Mouse (Mus musculus) fat pad, adult 2 months (tissue): ENCODE measurements around the gene Ruvbl1.

ENCODE experiments used
- DNase-seq: peaks from one replicate; pipeline ENCODE4 v3.0.0-alpha.2; 2011; ENCODE audit warnings: low read depth, low spot score; ENCODE audit errors: extremely low read depth

The Ruvbl1 gene

DNA sequence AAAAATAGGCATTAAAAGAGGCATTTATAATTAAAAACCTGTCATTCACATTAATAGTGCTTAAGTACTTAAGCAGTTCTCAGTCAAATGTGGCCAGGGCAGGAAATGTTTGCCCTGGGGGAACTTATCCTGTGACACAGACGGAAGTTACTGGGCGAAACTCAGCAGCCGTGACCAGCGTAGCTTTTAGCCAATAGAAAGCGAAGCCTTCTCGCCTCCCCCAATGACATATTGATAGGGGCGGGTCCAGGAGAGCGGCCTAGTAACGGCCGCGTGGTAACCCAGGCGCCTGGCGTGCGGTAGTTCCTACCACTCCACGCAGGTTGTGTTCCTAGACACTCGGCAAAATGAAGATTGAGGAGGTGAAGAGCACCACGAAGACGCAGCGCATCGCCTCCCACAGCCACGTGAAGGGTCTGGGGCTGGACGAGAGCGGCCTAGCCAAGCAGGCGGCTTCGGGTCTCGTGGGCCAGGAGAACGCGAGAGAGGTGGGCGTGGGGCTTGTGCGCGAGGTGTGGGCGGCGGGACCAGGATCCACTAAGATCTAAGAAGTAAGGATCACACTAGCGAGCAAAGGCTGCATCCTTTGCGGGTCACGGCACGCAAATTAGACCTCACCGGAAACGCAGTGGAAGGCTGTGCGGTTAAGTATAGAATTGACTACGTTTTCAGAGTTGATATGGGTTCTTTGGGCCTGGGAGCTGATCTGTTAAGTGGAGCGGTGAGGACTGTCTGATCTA lies at the start of gene Ruvbl1:
Ruvbl1 (plus strand) TSS at position 229 of the 740 bp plus-strand sequence.
- DNase-seq = peak; percentile 77

DNA sequence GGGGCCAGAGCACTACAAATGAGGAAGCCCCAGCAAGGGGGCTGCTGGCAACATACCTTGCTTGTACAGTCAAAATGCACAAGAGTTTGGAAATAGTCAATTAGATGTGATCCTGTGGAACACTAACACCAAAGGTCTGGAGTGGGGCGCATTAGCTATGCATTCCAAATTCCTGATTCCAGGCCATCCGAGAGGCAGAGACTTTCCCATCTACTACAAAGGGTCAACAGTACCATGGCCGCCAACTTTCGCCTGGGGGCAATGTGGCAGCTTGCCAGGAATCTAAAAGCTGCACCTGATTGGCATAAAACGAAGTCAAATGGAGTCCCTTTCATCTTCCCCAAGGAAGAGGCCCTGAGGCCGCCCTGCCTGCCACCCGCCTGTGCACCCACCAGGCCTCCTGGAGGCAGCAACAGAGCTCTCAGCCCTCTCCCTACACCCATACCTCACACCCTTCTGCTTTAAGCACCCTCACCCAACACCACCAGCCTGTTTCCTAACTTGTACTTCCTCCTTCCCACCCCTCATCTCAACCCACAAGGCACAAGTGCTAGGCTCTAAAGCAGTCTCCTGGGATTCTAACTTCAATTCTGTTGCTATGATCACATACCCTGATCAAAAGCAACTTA lies 49.0 kb upstream of the Ruvbl1 start:
- DNase-seq = no peak

DNA sequence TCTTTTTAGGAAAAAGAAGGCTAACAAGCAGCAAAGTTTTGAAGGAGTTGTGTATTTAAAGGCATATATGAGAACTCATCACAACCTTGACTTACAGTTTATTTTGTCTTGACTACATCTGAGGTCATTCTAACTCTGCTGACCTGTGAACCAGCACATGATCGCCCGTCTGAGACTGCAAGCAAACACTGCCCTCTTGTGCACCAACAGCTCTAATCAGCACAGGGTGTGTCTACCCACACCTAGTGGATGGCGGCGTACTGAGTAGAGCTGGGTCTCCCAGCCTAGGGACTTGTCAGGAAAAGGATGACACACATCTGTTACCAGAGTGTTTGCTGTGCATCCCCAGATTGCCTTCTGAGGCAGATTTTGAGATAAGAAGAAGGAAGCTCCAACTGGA lies 34.0 kb upstream of the Ruvbl1 start:
- DNase-seq = no peak

DNA sequence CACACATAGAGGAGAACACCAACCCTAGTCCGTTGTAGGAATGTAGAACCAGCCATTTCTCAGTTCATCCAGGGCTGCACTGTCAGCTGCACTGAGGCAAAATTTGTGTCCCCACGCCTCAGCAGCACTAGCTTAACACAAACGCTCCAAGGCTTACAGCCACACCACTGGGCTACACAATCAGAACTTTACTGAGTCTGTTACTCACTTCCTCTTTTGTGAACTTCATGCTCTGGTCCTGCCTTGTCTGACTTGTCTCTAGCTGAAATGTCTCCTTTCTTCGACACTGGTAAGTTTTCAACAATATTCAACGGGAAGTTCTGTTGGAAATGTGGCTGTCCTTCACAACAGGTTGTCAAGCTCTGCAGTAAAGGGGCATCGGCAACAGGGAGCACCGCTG lies 29.6 kb upstream of the Ruvbl1 start:
- no peak for DNase-seq

DNA sequence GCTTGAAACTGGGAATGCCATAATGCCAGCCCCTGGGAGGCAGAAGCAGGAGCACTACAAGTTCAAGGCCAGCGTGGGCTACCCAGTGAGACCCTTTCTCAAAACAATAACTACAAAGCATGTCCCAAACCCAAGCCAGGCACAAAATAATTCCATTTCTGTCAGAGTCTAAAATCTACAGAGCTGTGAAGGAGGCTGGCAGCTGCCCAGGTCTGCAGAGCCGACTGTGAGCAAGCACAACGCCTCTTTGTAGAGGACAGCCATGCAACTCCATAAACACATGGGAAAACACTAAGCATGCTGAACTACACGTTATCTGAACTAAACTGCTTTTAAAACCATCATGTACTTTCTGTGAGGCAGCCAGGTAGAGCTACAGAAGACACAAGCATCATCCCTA lies 26.2 kb upstream of the Ruvbl1 start:
- no peak for DNase-seq

GRCm38 (mm10) chr6:88442551-88442950 lies 22.7 kb upstream of the Ruvbl1 start:
- no peak for DNase-seq

- DNase-seq = no peak
Observed at GRCm38 (mm10) chr6:88443446-88443845, 21.8 kb upstream of the Ruvbl1 start.

DNA sequence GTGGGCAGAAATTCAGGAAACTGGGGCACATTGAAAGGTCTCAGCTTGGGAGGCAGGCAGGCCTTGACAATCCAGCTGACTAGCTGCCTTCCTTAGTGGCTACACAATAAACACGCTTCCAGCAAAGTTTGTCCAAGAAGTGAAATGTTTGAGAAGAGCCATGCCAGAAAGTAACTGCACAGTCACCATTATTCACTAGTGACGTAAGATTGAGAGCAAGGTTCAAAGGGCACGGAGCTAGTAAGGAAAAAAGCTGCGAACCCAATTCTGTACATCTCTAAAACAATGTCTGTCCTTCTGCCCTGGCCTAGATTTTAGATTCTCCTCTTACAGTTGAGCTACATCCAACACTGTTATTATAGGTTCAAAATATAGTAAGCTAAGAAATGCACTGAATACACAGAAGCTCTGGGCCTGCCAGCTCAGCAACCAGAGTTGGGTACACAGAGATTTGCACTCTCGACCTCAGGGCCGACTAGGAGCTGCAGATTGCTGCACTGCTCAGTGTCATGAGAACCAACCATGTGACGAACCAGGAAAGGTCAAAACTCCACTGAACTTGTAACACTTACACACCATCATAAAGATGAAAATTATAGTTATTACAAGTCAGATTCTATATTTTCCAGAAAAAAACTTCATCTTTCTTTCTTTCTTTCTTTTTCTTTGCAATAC lies 21.0 kb upstream of the Ruvbl1 start:
- no peak for DNase-seq

DNA sequence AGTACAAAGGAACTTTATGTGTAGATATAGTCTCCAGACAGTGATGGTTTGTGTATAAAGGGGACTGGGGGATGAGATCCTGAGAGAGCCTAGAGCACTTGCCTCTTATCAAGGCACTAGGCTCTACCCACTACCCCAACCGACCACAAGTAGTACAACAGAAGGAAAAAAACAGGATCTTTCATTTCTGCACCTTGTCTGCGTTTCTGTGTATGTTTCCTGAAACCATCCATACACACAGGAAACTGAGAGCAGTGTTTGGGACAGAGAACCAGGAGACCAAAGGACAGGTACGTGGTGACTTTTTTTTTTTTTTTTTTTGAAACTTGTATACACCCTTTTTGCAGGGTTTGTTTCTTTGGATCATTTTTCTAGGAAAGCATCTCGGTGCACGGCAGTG lies 19.5 kb upstream of the Ruvbl1 start:
- no peak for DNase-seq

GRCm38 (mm10) chr6:88446063-88447002 lies 18.9 kb upstream of the Ruvbl1 start, which contains the start of gene Eefsec:
Eefsec (minus strand) TSS chr6:88446539.
- DNase-seq = no peak

DNA sequence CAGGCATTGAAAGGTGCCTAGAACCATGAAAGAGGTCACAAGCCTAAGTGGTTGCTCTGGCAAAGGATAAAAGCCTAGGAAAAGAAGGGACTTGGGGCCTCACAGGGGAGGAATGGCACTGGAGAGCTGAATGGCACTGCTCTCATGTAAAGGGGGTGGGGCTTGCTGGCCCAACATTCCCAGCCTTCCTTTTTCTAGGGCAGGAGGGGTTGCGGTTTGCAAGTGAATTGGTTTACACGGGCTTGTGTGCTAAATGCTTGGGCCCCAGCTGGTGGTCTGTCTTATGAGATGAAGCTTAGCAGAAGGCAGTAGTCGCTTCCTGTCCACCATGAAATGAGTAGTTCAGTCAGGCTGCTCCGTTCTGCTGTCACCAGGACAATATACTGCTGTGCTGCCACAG lies 17.8 kb upstream of the Ruvbl1 start:
- DNase-seq = no peak

- no peak for DNase-seq
Observed at GRCm38 (mm10) chr6:88454545-88454944, 10.7 kb upstream of the Ruvbl1 start.

- DNase-seq = no peak
Observed at GRCm38 (mm10) chr6:88469878-88470277, 4.7 kb downstream of the Ruvbl1 start.

DNA sequence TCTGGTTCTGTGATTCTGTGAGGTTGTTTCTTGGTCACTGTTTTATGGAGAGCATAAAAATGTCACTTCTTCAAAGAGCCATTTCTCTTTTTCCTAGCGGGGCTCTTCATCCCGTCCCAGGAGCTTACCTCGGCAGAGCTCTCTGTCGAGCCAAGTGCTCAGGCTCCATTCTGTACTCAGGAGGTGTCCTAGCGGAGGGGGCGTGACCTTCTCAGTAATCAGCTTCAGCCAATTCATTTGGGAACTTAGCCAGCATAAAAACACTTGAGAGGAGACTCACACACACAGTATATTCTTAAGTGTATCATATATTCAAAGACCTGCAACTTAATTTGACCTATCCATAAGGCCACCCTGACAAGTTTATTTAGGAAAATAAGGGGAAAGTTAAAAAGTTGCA lies 15.2 kb downstream of the Ruvbl1 start:
- DNase-seq = no peak

- DNase-seq = no peak
Observed at GRCm38 (mm10) chr6:88483111-88483510, 17.9 kb downstream of the Ruvbl1 start.

DNA sequence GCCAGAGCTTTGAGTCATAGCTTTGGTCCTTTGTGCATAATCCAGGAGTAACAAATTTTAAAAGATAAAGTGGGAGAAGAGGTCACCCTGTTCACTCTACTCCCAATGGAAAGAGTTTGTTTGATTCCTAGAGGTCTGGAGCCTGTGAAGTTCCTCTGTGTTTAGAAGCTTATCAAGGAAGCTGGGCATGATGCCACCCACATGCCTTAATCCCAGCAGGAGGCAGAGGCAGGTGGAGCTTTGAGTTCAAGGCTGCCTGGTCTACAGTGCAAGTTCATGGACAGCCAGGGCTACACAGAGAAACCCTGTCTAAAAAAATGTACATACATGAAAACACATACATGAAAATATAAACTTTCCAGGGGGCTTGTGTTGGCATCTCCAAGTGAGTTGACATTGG lies 18.7 kb downstream of the Ruvbl1 start:
- DNase-seq = no peak

- DNase-seq = no peak
Observed at GRCm38 (mm10) chr6:88485378-88485777, 20.2 kb downstream of the Ruvbl1 start.

DNA sequence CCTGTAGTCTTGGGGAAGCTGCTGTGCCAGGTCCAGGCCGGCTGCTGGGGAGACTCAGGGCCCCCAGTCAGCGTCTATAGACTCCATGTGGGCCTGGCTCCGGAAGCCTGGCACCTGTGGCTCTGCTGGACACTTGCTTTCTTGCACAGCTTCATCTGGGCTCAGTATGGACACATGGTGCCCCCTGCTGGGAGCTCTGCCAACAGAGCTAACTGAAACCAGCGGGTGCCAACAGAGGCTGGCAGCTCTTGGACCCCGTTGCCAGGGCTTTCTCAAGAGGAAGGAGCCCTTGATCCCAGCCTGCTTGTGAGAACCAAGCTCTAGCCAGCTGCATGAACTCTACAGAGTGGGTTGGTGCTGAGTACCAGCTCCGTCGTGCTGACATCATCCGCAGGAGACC lies 21.7 kb downstream of the Ruvbl1 start:
- DNase-seq = no peak

DNA sequence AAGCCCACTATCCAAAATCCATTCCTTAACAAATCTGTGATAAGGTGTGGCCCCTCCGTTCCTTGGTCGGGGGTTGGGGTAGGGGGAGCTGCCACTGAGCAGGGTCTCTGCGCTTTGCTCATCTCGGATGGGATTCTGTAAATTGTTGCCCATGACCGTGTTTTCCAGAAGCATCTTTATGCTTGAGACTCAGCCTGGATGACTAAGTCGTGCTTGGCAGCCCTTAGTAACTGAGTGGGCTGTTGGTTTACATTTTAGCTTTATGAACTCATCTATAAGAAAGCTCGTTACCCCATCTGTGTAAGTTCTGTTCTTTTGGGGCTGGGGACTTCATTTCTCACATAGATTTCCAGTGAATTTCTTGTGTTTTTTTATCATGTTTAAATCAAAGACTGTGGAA lies 23.8 kb downstream of the Ruvbl1 start:
- DNase-seq = peak; percentile 7

DNA sequence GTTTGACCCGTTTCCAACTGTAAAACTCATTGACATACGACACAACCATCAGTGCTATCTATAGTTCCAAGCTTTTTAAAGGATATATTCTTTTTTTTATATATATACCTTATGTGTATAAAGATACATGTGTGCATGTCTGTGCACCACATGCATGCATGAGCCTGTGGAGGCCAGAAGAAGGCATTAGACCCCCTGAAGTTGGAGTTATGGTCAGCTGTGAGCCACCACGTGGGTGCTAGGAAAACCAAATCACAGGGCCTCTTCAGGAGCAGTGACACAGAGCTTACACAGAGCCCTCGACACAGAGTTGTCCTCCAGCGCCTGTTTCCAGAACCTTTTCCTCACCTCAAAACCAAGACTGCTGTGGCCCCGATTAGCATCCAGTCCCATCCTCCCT lies 24.6 kb downstream of the Ruvbl1 start:
- no peak for DNase-seq
